Mouse (Mus musculus): ENCODE data around the gene Rala. TPM values are rescaled to one million over a fixed set of nuclear protein-coding genes. Genes with fewer than 3 reads are reported as not detected.
A peak's percentile ranks its signal among the peaks of the same experiment; 100 is the strongest.

The Rala gene
- polyA plus RNA-seq, 1 experiment: 41.3 TPM

- Histone ChIP-seq H3K79me2 (ENCODE audit: control insufficient read depth, insufficient read depth) (peaks cover 8% of the 10 kb centered on the region), H3K36me3 (ENCODE audit: control insufficient read depth, insufficient read depth) (no peaks in the 10 kb centered on the region), H3K4me3 (no peak overlapping the region), H3K4me2 (ENCODE audit: low read depth) (no peak overlapping the region), H3ac (ENCODE audit: control insufficient read depth, insufficient read length) (no peak overlapping the region), H3K27me3 (ENCODE audit: control insufficient read depth, insufficient read depth, insufficient read length) (no peaks in the 10 kb centered on the region)
- TF ChIP-seq CEBPB (IDR thresholded peaks at IDR 0.05; ENCODE audit: insufficient read depth, poor library complexity, severe bottlenecking) (no peak), POLR2AphosphoS2 (IDR thresholded peaks at IDR 0.05; ENCODE audit: insufficient read length, low read depth) (no peak), TCF3 (IDR thresholded peaks at IDR 0.05; ENCODE audit: insufficient read length, low read depth) (no peak), SRF (IDR thresholded peaks at IDR 0.05; ENCODE audit: control insufficient read depth, insufficient read length, low read depth) (no peak), REST (IDR thresholded peaks at IDR 0.05; ENCODE audit: insufficient read depth, insufficient read length) (no peak), POLR2A (IDR thresholded peaks at IDR 0.05; ENCODE audit: insufficient read length, low read depth) (no peak), TCF12 (IDR thresholded peaks at IDR 0.05; ENCODE audit: insufficient read depth, poor library complexity, severe bottlenecking) (no peak), E2F4 (IDR thresholded peaks at IDR 0.05; ENCODE audit: insufficient read depth) (no peak), MAX (IDR thresholded peaks at IDR 0.05; ENCODE audit: low read depth) (no peak), MYOG (IDR thresholded peaks at IDR 0.05; ENCODE audit: control insufficient read depth in 1 of 3, insufficient read depth in 1 of 3, insufficient read length in 2 of 3, low read depth in 2 of 3) (no peak), MYOD1 (IDR thresholded peaks at IDR 0.05; ENCODE audit: control insufficient read depth in 1 of 3, insufficient read length in 2 of 3, low read depth in 2 of 3) (no peak), USF1 (IDR thresholded peaks at IDR 0.05; ENCODE audit: low read depth) (no peak)
These were observed 5.5 kb upstream of the Rala start for GRCm38 (mm10) chr13:17949555-17949954.

GRCm38 (mm10) chr13:17943306-17944077 lies 547 bp downstream of the Rala start:
- H3K36me3 ChIP-seq (ENCODE audit: control insufficient read depth, insufficient read depth): no peaks in the 10 kb centered on the region
- peak overlapping the region; percentile 88 for H3K4me2 ChIP-seq (ENCODE audit: low read depth)
- peak overlapping the region; percentile 53 for H3ac ChIP-seq (ENCODE audit: control insufficient read depth, insufficient read length)
- TF ChIP-seq POLR2A (IDR thresholded peaks at IDR 0.05; ENCODE audit: insufficient read length, low read depth) (no peak), TCF3 (IDR thresholded peaks at IDR 0.05; ENCODE audit: insufficient read length, low read depth) (no peak), TCF12 (IDR thresholded peaks at IDR 0.05; ENCODE audit: insufficient read depth, poor library complexity, severe bottlenecking) (no peak), CEBPB (IDR thresholded peaks at IDR 0.05; ENCODE audit: insufficient read depth, poor library complexity, severe bottlenecking) (no peak), REST (IDR thresholded peaks at IDR 0.05; ENCODE audit: insufficient read depth, insufficient read length) (no peak), MYOD1 (IDR thresholded peaks at IDR 0.05; ENCODE audit: control insufficient read depth in 1 of 3, insufficient read length in 2 of 3, low read depth in 2 of 3) (no peak)
- H3K4me3 ChIP-seq: peak overlapping the region; percentile 60
- H3K27me3 ChIP-seq (ENCODE audit: control insufficient read depth, insufficient read depth, insufficient read length): no peaks in the 10 kb centered on the region
- H3K79me2 ChIP-seq (ENCODE audit: control insufficient read depth, insufficient read depth): peaks cover 63% of the 10 kb centered on the region

- no peaks in the 10 kb centered on the region for H3K36me3 ChIP-seq (ENCODE audit: control insufficient read depth, insufficient read depth)
- peaks cover 66% of the 10 kb centered on the region for H3K79me2 ChIP-seq (ENCODE audit: control insufficient read depth, insufficient read depth)
- no peaks in the 10 kb centered on the region for H3K27me3 ChIP-seq (ENCODE audit: control insufficient read depth, insufficient read depth, insufficient read length)
- H3ac ChIP-seq (ENCODE audit: control insufficient read depth, insufficient read length): no peak overlapping the region
- no peak for TF ChIP-seq MYOG (IDR thresholded peaks at IDR 0.05; ENCODE audit: control insufficient read depth in 1 of 3, insufficient read depth in 1 of 3, insufficient read length in 2 of 3, low read depth in 2 of 3)
- no peak for TF ChIP-seq POLR2A (IDR thresholded peaks at IDR 0.05; ENCODE audit: insufficient read length, low read depth)
- TF ChIP-seq SRF (IDR thresholded peaks at IDR 0.05; ENCODE audit: control insufficient read depth, insufficient read length, low read depth): no peak
- no peak for TF ChIP-seq TCF3 (IDR thresholded peaks at IDR 0.05; ENCODE audit: insufficient read length, low read depth)
- TF ChIP-seq REST (IDR thresholded peaks at IDR 0.05; ENCODE audit: insufficient read depth, insufficient read length): no peak
- no peak for TF ChIP-seq USF1 (IDR thresholded peaks at IDR 0.05; ENCODE audit: low read depth)
- no peak for TF ChIP-seq MAX (IDR thresholded peaks at IDR 0.05; ENCODE audit: low read depth)
- peak overlapping the region; percentile 60 for H3K4me3 ChIP-seq
- H3K4me2 ChIP-seq (ENCODE audit: low read depth): no peak overlapping the region
These were observed 1.7 kb downstream of the Rala start for GRCm38 (mm10) chr13:17942338-17942737.

GRCm38 (mm10) chr13:17907309-17907708 lies 36.7 kb downstream of the Rala start:
- Histone ChIP-seq H3K4me2 (ENCODE audit: low read depth) (no peak overlapping the region), H3K36me3 (ENCODE audit: control insufficient read depth, insufficient read depth) (no peaks in the 10 kb centered on the region), H3K79me2 (ENCODE audit: control insufficient read depth, insufficient read depth) (peaks cover 66% of the 10 kb centered on the region), H3K27me3 (ENCODE audit: control insufficient read depth, insufficient read depth, insufficient read length) (no peaks in the 10 kb centered on the region), H3K4me3 (no peak overlapping the region), H3ac (ENCODE audit: control insufficient read depth, insufficient read length) (no peak overlapping the region)
- TF ChIP-seq CEBPB (IDR thresholded peaks at IDR 0.05; ENCODE audit: insufficient read depth, poor library complexity, severe bottlenecking): no peak
- TF ChIP-seq TCF12 (IDR thresholded peaks at IDR 0.05; ENCODE audit: insufficient read depth, poor library complexity, severe bottlenecking): no peak
- no peak for TF ChIP-seq POLR2AphosphoS2 (IDR thresholded peaks at IDR 0.05; ENCODE audit: insufficient read length, low read depth)
- TF ChIP-seq MAX (IDR thresholded peaks at IDR 0.05; ENCODE audit: low read depth): no peak
- TF ChIP-seq REST (IDR thresholded peaks at IDR 0.05; ENCODE audit: insufficient read depth, insufficient read length): no peak
- TF ChIP-seq TCF3 (IDR thresholded peaks at IDR 0.05; ENCODE audit: insufficient read length, low read depth): no peak
- no peak for TF ChIP-seq MYOG (IDR thresholded peaks at IDR 0.05; ENCODE audit: control insufficient read depth in 1 of 3, insufficient read depth in 1 of 3, insufficient read length in 2 of 3, low read depth in 2 of 3)
- TF ChIP-seq USF1 (IDR thresholded peaks at IDR 0.05; ENCODE audit: low read depth): no peak
- no peak for TF ChIP-seq E2F4 (IDR thresholded peaks at IDR 0.05; ENCODE audit: insufficient read depth)
- no peak for TF ChIP-seq SRF (IDR thresholded peaks at IDR 0.05; ENCODE audit: control insufficient read depth, insufficient read length, low read depth)
- no peak for TF ChIP-seq MYOD1 (IDR thresholded peaks at IDR 0.05; ENCODE audit: control insufficient read depth in 1 of 3, insufficient read length in 2 of 3, low read depth in 2 of 3)
- TF ChIP-seq POLR2A (IDR thresholded peaks at IDR 0.05; ENCODE audit: insufficient read length, low read depth): no peak

All from myocyte (in vitro differentiated cells).